Mouse (Mus musculus) gastrocnemius, postnatal 25 days (tissue): ENCODE results near the gene Bri3bp. TPM values are rescaled to one million over a fixed set of nuclear protein-coding genes. Genes with fewer than 3 reads are reported as not detected.

Source experiments
- microRNA-seq, 2 experiments: library from miRNA; unstranded; fragments of <30 nt; microRNA quantifications; one replicate each; pipeline ENCODE4 v1.2.0; 2021; ENCODE audit warnings: borderline replicate concordance in 2 of 2
- total RNA-seq, 2 experiments: library from RNA; stranded (reverse); gene quantifications; 1 replicate in 1 of 2; 2 replicates in 1 of 2; pipeline ENCODE4 v1.2.3; 2021

Gene Bri3bp
- total RNA-seq, 2 experiments from 2014 or later, result 3.5 to 4.7 TPM

Small RNA genes lying within 50 kb of the gene (microRNA-seq; reads per million reads assigned to microRNA genes)
- gene Gm27551, result 0 reads per million in 2 experiments

Other genes starting within 250 kb of the Bri3bp start
- gene Scarb1, start 100.5 kb upstream of the Bri3bp start, total RNA-seq, result 10 to 100 TPM; 11.7 to 25.2 TPM
- not detected for gene Gm10382, start 52.2 kb upstream of the Bri3bp start, total RNA-seq
- gene Ubc, start 51.4 kb upstream of the Bri3bp start, total RNA-seq, result 1,000 to 10,000 TPM in 1 of 2 experiments, 100 to 1,000 TPM in 1; 606 to 1,413 TPM
- 1 to 10 TPM; 3.6 to 3.8 TPM for gene Dhx37, start 7.4 kb upstream of the Bri3bp start, total RNA-seq
- 1 to 10 TPM; 3.3 to 4.8 TPM for gene Aacs, start 34.2 kb downstream of the Bri3bp start, total RNA-seq
- under 1 TPM; 0.03 to 0.24 TPM for gene Tmem132b, start 90.2 kb downstream of the Bri3bp start, total RNA-seq